Mouse (Mus musculus): ENCODE measurements around the gene Htra3. TPM values are rescaled to one million over a fixed set of nuclear protein-coding genes. Genes with fewer than 3 reads are reported as not detected.

The Htra3 gene
- total RNA-seq, 2 experiments from 2014 or later = 11.5 to 12.5 TPM

GRCm38 (mm10) chr5:35655753-35656485 is 23.7 kb downstream of the Htra3 start:
- DNase-seq (ENCODE audit: low spot score in 2 of 2) = no peak

- no peak for DNase-seq (ENCODE audit: low spot score in 2 of 2)
Observed at GRCm38 (mm10) chr5:35653743-35654395, 25.7 kb downstream of the Htra3 start.

GRCm38 (mm10) chr5:35652872-35653271 is 26.7 kb downstream of the Htra3 start:
- DNase-seq (ENCODE audit: low spot score in 2 of 2) = no peak

GRCm38 (mm10) chr5:35652319-35652718 is 27.3 kb downstream of the Htra3 start:
- no peak for DNase-seq (ENCODE audit: low spot score in 2 of 2)

- DNase-seq (ENCODE audit: low spot score in 2 of 2) = no peak
Observed at GRCm38 (mm10) chr5:35648230-35648629, 31.4 kb downstream of the Htra3 start.

- no peak for DNase-seq (ENCODE audit: low spot score in 2 of 2)
Observed at GRCm38 (mm10) chr5:35647562-35647961, 32.0 kb downstream of the Htra3 start.

GRCm38 (mm10) chr5:35646927-35647326 is 32.7 kb downstream of the Htra3 start:
- no peak for DNase-seq (ENCODE audit: low spot score in 2 of 2)

- peak; percentile 54 to 78 for DNase-seq (ENCODE audit: low spot score in 2 of 2)
Observed at GRCm38 (mm10) chr5:35645938-35646493, 33.6 kb downstream of the Htra3 start.

GRCm38 (mm10) chr5:35644082-35644481 is 35.5 kb downstream of the Htra3 start:
- DNase-seq (ENCODE audit: low spot score in 2 of 2) = no peak

GRCm38 (mm10) chr5:35643401-35644048 is 36.1 kb downstream of the Htra3 start:
- DNase-seq (ENCODE audit: low spot score in 2 of 2) = no peak

- DNase-seq (ENCODE audit: low spot score in 2 of 2) = no peak
Observed at GRCm38 (mm10) chr5:35641961-35642584, 37.5 kb downstream of the Htra3 start.

- no peak for DNase-seq (ENCODE audit: low spot score in 2 of 2)
Observed at GRCm38 (mm10) chr5:35636016-35636415, 43.6 kb downstream of the Htra3 start.

GRCm38 (mm10) chr5:35632841-35633240 is 46.7 kb downstream of the Htra3 start:
- DNase-seq (ENCODE audit: low spot score in 2 of 2) = no peak

GRCm38 (mm10) chr5:35631755-35632154 is 47.8 kb downstream of the Htra3 start:
- no peak for DNase-seq (ENCODE audit: low spot score in 2 of 2)

- DNase-seq (ENCODE audit: low spot score in 2 of 2) = no peak
Observed at GRCm38 (mm10) chr5:35631224-35631623, 48.4 kb downstream of the Htra3 start.

GRCm38 (mm10) chr5:35630706-35631105 is 48.9 kb downstream of the Htra3 start:
- DNase-seq (ENCODE audit: low spot score in 2 of 2) = no peak

GRCm38 (mm10) chr5:35629333-35629732 is 50.2 kb downstream of the Htra3 start:
- no peak for DNase-seq (ENCODE audit: low spot score in 2 of 2)

- DNase-seq (ENCODE audit: low spot score in 2 of 2) = peak; percentile 52 to 72
Observed at GRCm38 (mm10) chr5:35628685-35629084, 50.9 kb downstream of the Htra3 start.

GRCm38 (mm10) chr5:35627307-35627840 is 52.2 kb downstream of the Htra3 start:
- no peak for DNase-seq (ENCODE audit: low spot score in 2 of 2)

- DNase-seq (ENCODE audit: low spot score in 2 of 2) = no peak
Observed at GRCm38 (mm10) chr5:35626408-35626807, 53.2 kb downstream of the Htra3 start.

GRCm38 (mm10) chr5:35624751-35625239 is 54.8 kb downstream of the Htra3 start:
- DNase-seq (ENCODE audit: low spot score in 2 of 2) = no peak

All from layer of hippocampus, postnatal 14 days (tissue).